In genomic region chr3:148726596-148727331, GRCm38 (mm10) we compare ENCODE assay signal across 16 mouse cellular contexts.
A peak's percentile ranks its signal among the peaks of the same experiment; 100 is the strongest.
DNase-seq lines count a peak whose midpoint lies in the region; ATAC-seq and TF ChIP-seq lines count a peak whose summit lies in the region.
"Had no signal": no experiment of that assay in that cellular context is flagged by ENCODE, and none has a peak within 500 bp of the region (broad histone marks: within the 10 kb centered on the region; RNA-seq: fewer than 3 reads in every experiment).

No protein-coding gene starts in this region.

- no peak for DNase-seq in heart, postnatal 0 days (ENCODE audit: low spot score)
- no peak for DNase-seq in heart, postnatal 4 days
- DNase-seq in lung, postnatal 0 days (ENCODE audit: low spot score), result peak; percentile 9
- no peak for DNase-seq in lung, adult 18-20 months
- peak; percentile 47 for DNase-seq in retina, postnatal 1 day
- no peak for DNase-seq in adrenal gland, adult 18-20 months (ENCODE audit: low spot score in 2 of 2)
- DNase-seq: adrenal gland, postnatal 36 days; cerebellum, adult 2 months; gastrocnemius, postnatal 36 days; layer of hippocampus, adult 9-11 months; right cerebral cortex, adult 18-20 months; thymus, postnatal 36 days had no signal

- H3K4me2 ChIP-seq in heart, postnatal 0 days (ENCODE audit: low read depth, low read length), result peak overlapping the region; percentile 11; the same call in 1 of the 2 replicates
- H3K4me2 ChIP-seq in lung, postnatal 0 days (replicated peaks; ENCODE audit: low read depth, low read length), result no peak overlapping the region
- H3K4me2 ChIP-seq: forebrain, embryonic 12.5 days had no signal

- no peaks in the 10 kb centered on the region for H3K36me3 ChIP-seq in heart, postnatal 0 days (replicated peaks; ENCODE audit: control insufficient read depth, insufficient read depth, low read length)
- H3K36me3 ChIP-seq in lung, postnatal 0 days (ENCODE audit: insufficient read depth, low read length), result no peaks in the 10 kb centered on the region
- H3K36me3 ChIP-seq: embryonic facial prominence, embryonic 10.5 days; forebrain, embryonic 12.5 days had no signal

- H3K27ac ChIP-seq in heart, postnatal 0 days (ENCODE audit: low read depth), result no peak overlapping the region
- no peak overlapping the region for H3K27ac ChIP-seq in lung, postnatal 0 days (ENCODE audit: low read length)
- H3K27ac ChIP-seq: embryonic facial prominence, embryonic 10.5 days; forebrain, embryonic 12.5 days had no signal

- no peak overlapping the region for H3K4me3 ChIP-seq in heart, postnatal 0 days (ENCODE audit: low read depth, low read length)
- no peak overlapping the region for H3K4me3 ChIP-seq in lung, postnatal 0 days (ENCODE audit: low read depth, low read length)
- H3K4me3 ChIP-seq: embryonic facial prominence, embryonic 10.5 days; forebrain, embryonic 12.5 days; myocyte had no signal

- no peaks in the 10 kb centered on the region for H3K4me1 ChIP-seq in heart, postnatal 0 days (ENCODE audit: control insufficient read depth, insufficient read depth)
- no peaks in the 10 kb centered on the region for H3K4me1 ChIP-seq in lung, postnatal 0 days (ENCODE audit: insufficient read depth, low read depth, low read length)
- H3K4me1 ChIP-seq: forebrain, embryonic 12.5 days had no signal

- TF ChIP-seq EP300 in heart, postnatal 0 days (IDR thresholded peaks at IDR 0.05; ENCODE audit: low read depth), result no peak
- no peak for TF ChIP-seq EP300 in lung, postnatal 0 days (IDR thresholded peaks at IDR 0.05)

- no peak overlapping the region for H3K9ac ChIP-seq in heart, postnatal 0 days (replicated peaks; ENCODE audit: low read depth, low read length)
- H3K9ac ChIP-seq in lung, postnatal 0 days (replicated peaks; ENCODE audit: low read depth), result no peak overlapping the region
- H3K9ac ChIP-seq: forebrain, embryonic 12.5 days had no signal

- 0 out of 2 replicates have a peak, but pooled peaks have one; percentile 2 for TF ChIP-seq CTCF in heart, postnatal 0 days (IDR thresholded peaks at IDR 0.05; ENCODE audit: low read depth)
- no peak for TF ChIP-seq CTCF in lung, postnatal 0 days (IDR thresholded peaks at IDR 0.05)

- no peak for ATAC-seq in heart, postnatal 0 days (ENCODE audit: insufficient read depth, low read depth)
- ATAC-seq in lung, postnatal 0 days, result no peak
- ATAC-seq in granulocyte monocyte progenitor cell, adult 5-6 weeks (replicated peaks; ENCODE audit: poor library complexity, severe bottlenecking), result peak; percentile 72

- H3K9me3 ChIP-seq in heart, postnatal 0 days (replicated peaks; ENCODE audit: control insufficient read depth, low read length), result 0 out of 2 replicates have a peak, but pooled peaks cover 7% of the 10 kb centered on the region
- H3K9me3 ChIP-seq in lung, postnatal 0 days (ENCODE audit: low read length), result no peaks in the 10 kb centered on the region
- H3K9me3 ChIP-seq: embryonic facial prominence, embryonic 10.5 days; forebrain, embryonic 12.5 days had no signal

- H3K27me3 ChIP-seq in heart, postnatal 0 days (ENCODE audit: control insufficient read depth, insufficient read depth, low read length), result 0 out of 2 replicates have a peak, but pooled peaks cover 4% of the 10 kb centered on the region
- H3K27me3 ChIP-seq in lung, postnatal 0 days (replicated peaks; ENCODE audit: insufficient read depth, low read length), result no peaks in the 10 kb centered on the region

- 58% methylated on average over 10 of the region's 10 CpGs for WGBS in heart, postnatal 0 days
- 42% methylated on average over 10 of the region's 10 CpGs for WGBS in lung, postnatal 0 days

Comparison
In these comparisons a context has a peak if more than half of its experiments do, and no peak if none do; other contexts are left out.
1. DNase-seq: peak in lung, postnatal 0 days (single experiment) and retina, postnatal 1 day (single experiment); none in heart, postnatal 0 days (single experiment), heart, postnatal 4 days (single experiment), lung, adult 18-20 months (0 of 2) and adrenal gland, adult 18-20 months (0 of 2).